Mouse (Mus musculus) stomach, postnatal 0 days (tissue): Measurements from ENCODE around the gene Efcab7.

Experiments
- CTCF ChIP-seq: IDR thresholded peaks from 2 replicates; pipeline ENCODE4 v1.5.1; 2016; ENCODE audit warnings: antibody characterized with exemption, low read depth, mild to moderate bottlenecking, moderate library complexity
- EP300 ChIP-seq: optimal IDR thresholded peaks from 2 replicates; pipeline ENCODE3; 2016; ENCODE audit warnings: antibody characterized with exemption

- TF ChIP-seq CTCF: no peak
- no peak for TF ChIP-seq EP300
Measured at GRCm38 (mm10) chr4:99792365-99792764, 36.6 kb upstream of the Efcab7 start.
